Mouse (Mus musculus): ENCODE measurements around the gene Tmem50b. TPM values are rescaled to one million over a fixed set of nuclear protein-coding genes. Genes with fewer than 3 reads are reported as not detected.
"Not testable (repeated sequence)": the region's sequence is repeated elsewhere in the genome, so short reads cannot be mapped to it uniquely, and the experiment has no call there.

The Tmem50b gene
- 57.9 and 58.3 TPM in 2 replicates for total RNA-seq (2021)
- long read RNA-seq, transcript Tmem50b-201 (7 exons, 2,347 nt) = major isoform, 48 of 63 reads
- long read RNA-seq, partial matches to known transcripts = 3 of 63 reads
- long read RNA-seq, other reads (novel, unspliced or antisense) = 12 of 63 reads

DNA sequence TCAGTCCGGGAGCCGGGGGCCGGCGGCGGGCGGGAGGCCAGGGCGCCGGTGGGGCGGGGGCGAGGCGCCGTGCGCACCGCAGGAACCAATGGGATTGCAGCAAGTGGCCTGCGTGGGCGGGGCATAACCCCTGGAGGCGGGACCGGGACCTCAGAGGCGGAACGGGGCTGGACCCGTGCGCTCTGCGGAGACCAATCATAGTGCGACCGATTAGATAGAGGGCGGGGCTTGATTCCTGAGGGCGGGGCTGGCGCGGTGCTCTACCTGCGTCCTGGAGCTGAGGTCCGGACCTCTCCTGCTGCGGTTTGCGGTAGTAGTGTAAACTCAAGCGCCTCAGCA is at the start of gene Tmem50b:
Gene Tmem50b (minus strand): TSS at position 129 of the 339 bp plus-strand sequence.
- DNase-seq = peak; percentile 99

DNA sequence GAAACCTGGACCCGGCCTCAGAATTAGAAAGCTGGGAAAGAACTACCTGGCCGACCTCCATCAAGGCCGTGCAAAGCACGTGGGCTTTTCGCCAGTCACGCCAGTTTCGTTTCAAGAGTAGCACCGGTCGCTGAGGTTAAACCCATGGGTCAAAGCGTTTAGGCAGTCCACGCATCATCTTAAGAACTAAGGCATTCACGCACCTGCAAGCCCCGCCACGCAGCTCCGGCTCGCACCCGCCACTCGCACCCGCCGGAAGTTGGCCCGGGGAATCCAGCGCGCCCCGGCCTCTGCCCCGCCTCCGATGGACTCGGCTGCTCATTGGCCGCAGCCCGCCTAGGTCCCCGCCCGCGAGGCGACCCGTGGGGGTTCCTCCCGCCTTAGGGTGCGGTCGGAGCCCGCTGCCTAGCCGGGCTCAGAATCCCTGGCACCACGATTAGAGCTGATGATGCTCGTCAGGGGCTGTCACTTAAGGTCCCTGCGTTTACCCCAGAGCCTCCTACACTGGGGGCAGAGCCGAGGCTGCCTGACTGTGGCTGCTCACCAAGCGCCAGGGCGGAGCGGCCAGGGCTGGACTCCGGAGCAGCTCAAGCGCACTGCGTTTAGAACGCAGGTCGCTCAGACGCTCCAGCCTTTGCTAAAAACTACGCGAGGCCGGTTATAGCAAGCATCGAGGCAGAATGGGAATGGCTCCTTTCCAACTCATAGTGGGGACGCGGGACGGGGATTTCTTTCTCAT is 49.2 kb upstream of the Tmem50b start, which contains the start of gene Gart:
Gene Gart (minus strand): TSS at position 272 of the 739 bp plus-strand sequence.
- peak; percentile 98 for DNase-seq

DNA sequence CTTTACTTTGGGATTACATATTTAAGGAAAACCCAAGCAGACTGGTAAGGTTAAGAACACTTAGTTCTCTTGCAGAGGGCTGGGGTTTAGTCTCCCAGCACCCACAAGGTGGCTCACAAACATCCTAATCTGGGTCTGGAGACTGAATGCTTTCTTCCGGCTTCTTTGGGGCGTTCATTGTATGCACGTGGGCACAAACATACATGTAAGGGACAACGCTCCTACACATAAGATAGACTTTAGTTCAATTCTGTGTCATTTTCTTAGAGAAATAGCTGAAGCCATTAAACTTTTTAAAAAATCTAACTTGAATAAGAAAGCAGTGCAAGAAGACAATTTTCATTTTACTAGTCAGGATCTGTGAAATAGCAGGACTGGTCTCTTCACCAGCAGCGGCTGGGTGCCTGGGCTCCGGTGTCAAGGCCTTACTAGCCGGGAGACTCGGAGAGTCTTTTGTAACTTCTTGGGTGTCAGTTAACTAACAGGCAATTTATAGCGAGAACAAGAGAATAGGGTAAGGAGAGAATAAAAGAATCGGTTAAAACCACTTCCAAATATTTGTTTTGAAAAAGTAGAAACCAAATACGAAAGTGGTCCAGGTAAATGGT is 48.5 kb upstream of the Tmem50b start:
- DNase-seq = no peak

DNA sequence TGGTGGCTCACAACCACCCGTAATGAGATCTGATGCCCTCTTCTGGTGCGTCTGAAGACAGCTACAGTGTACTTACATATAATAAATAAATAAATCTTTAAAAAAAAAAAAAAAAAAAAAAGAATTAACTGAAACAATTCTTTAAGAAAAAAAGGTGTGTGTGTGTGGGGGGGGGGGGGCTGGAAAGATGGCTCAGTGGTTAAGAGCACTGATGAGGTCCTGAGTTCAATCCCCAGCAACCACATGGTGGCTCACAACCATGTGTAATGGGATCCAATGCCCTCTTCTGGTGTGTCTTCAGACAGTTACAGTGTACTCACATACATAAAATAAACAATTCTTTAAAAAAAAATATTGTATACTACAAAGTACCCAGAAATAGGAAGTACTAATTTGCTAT is 47.8 kb upstream of the Tmem50b start:
- DNase-seq = not testable (repeated sequence)

DNA sequence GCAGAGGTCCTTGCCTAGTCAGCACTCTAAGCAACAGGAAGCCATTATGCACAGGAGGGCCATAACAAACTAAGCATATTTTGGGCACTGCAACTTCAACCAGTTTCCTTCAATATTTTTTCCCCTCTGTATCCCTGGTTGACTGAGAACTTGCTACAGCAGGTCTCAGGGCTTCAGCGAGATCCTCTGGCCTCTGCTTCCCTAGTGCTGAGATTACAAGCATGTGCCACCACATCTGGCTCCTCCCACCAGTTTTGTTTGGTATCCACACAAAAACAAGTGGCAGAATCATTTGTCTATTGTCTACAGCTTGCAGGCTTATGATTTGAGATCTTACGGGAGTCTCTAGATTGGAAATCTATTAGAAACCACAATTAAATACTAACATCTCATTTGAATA is 47.3 kb upstream of the Tmem50b start:
- no peak for DNase-seq

DNA sequence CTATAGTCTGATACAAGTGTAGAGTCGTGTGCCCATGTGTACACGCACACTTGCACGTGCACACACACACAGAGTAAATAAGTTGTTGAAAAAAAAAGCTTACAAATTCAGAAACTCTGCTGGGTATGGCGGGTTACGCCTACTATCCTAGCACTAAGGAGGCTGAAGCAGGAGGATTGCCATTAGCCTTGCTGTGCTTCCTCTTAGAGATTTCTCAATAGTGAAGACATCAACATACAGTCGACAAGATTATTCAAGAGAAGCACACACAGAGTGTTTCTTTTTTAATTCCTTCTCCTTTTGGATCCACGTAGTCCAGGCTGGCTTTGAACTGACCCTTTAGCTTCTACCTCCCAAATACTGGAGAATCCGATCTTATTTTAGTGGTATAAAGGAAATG is 42.6 kb upstream of the Tmem50b start:
- no peak for DNase-seq

DNA sequence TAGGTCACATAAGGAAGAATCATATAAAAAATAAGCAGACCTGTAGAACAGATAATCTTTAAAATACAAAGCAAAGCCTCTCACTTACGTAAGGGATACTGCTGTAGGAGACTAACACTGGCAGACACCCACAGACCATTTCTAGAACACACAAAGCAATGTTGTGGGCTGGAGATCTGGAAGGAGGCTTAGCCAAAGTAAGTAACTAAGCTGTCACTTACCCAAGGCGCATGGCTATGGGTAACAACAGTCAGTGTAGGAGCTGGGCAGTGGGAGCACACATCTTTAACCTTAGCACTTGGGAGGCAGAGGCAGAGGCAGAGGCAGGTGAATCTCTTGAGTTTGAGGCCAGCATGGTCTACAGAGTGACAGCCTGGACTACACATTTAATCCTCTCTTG is 42.0 kb upstream of the Tmem50b start:
- no peak for DNase-seq

DNA sequence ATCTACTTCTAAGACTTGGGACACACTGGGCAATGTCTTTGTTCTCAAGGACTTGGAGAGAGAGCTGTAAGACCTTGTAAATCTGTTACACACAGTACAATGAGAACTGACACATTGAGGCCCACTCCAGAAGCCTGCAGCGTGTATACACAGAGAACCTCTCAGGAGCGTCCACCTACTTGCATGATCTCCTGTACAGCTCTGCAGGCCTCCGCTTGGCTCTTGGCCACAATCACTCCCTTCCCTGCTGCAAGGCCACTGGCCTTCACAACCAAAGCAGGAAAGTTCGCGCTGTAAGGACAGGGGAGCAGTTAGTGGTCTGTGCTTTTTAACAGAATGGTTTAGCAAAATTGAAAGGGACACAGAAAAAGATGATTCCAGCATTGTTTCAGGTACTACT is 41.6 kb upstream of the Tmem50b start:
- peak; percentile 66 for DNase-seq

DNA sequence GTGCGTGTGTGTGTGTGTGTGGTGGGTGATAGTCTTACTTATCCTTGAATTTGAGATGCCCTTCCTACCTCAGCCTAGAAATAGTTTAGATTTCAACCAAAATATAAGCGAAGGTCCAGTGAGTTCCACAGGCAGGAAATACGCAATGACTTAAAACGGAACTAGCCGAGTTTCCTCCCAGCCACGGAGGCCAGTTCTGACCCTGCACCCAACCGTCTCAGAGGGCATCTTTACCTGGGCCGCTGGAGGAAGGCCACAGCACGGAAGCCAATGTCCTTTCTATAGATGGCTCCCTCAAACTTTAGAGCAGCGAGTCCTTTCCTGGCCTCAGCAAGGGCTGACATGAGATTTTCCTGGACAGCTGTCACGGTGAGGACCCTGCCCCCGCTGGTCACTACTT is 36.0 kb upstream of the Tmem50b start:
- DNase-seq = no peak

DNA sequence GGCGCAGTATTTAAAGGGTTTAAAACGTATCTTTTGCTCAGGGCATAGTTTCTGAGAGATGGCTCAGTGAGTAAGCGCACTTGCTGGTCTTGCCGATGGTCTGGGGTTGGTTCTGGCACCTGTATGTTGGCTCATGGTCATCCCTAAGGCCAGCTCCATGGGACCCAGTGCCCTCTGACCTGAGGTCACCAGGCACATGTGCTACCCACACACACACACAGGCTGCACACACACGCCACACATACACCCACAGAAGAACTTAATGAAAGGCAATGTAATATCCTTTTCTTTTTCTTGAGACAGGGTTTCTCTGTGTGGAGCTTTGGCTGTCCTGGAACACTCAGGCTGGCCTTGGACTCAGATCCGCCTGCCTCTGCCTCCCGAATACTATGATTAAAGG is 35.3 kb upstream of the Tmem50b start:
- no peak for DNase-seq

DNA sequence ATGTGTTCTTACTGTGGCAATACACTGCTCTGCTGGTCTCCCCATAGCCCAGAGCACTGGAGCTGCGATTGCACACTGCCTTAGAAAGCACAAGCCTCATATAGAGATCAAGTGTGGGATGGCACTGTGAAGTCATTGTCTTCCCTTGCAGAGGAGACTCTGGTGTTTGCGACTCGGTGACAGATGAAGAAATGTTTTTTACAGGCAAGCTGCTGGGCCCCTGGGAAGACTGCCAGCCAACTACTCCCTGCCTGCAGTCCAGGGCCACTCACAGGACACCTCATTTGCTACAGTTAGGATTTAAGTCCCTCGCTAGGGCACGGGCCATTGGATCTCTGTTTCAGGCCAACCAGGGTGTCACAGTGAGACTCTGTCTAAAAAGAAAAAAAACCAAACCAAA is 34.8 kb upstream of the Tmem50b start:
- peak; percentile 78 for DNase-seq

DNA sequence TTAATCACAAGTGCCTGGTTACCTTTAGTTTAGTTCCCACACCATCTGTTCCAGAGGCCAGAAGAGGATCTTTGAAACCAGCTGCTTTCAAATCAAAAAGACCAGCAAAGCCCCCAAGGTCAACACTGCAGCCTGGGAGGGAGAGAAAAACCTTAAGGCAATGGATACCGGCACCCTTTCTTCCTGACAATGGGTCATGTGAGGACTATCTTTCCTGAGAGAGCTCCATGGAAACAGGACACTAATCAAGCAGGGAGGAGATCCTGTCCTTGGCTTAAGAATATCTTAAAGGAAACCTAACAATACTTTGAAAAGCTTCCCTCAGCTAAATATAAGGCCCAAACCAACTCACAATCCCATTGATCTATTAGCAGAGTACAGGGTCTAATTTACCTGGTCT is 33.0 kb upstream of the Tmem50b start:
- no peak for DNase-seq

DNA sequence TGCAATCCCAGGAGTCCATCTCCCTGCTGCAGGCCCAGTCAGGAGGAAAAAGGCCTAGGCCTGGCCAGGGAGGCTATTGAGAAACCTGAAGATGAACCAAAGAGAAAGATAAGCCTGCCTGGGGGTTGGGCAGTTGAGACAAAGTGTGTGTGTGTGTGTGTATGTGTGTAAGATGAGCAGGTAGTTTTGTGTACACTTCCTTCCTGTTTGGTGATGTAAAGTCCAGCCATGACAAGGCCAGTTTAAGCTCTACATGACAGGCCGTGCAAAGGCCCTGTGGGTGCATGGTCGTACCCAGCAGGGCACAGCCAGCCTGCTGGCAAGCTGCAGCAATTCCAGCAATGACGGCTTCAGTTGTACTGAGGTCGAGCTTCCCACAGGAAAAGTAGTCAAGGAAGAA is 32.1 kb upstream of the Tmem50b start:
- DNase-seq = no peak

DNA sequence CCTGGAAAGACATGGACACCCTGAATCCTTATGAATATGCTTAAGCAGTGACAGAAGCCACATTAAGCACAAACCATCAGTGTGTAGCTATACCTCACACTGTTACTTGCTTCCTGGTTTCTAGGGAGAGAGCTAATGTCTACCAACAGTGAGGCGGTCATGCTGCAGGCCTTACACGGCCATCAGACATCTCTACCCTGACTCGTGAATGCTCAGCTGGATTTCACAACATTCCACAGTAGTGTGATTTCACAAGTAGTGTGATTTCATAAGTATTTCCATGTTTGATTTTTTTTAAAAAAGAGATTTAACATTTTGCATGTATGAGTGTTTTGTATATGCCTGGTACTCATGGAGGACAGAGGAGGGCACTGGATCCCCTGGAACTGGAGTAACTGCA is 31.1 kb upstream of the Tmem50b start:
- no peak for DNase-seq

DNA sequence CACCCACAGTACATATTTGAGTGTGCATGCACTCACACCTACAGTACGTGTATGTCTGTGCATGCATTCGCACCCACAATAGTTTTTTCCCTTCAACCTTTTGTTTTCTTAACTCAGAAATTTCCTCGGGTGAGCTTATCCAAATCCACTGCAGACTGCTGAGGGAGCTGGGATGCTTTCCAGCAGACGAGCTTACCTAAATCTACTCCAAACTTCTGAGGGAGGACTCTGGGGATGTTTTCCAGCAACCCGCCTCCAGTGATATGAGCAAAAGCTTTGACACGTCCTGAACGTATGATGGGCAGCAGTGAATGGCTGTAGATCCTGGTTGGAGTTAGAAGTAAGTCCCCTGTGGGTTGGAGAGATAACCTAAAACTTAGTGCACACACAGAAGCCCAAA is 30.2 kb upstream of the Tmem50b start:
- DNase-seq = no peak

DNA sequence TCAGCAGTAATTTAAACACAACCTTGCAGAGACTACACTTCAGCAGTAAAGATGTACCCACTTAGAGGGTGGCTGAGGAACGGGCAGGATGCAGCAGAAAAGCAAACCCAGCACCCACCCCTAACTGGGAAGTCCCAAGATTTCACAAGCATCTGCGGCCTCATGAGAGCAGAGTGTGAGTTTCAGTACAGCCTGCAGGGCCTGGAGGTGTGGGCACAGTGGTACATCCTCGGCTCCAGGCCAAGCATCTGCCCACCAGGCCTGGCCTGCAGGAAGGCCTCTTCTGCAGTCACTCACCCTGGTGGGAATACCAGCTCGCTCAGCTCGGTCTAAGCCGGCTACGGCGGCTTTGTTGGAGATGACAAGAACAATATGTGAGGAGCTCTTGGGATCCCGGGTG is 25.5 kb upstream of the Tmem50b start:
- DNase-seq = no peak

DNA sequence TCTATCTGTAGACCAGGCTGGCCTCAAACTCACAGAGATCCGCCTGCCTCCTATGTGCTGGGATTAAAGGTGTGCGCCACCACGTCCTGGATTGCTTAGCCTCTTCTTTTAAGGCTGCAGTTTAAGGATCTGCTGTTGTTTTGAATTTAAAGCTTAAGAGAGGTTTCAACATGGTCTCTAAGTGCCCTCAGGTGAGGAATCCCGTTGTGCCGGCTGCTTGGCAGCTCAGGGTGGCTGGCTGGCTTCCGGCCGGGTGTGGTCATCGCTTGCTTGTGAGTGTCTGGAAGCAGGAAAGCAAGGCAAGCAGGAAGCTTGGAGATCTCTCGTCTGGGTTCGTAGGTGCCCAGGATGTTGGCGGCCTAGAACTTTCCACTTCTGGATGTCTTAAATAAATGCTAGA is 23.4 kb upstream of the Tmem50b start:
- no peak for DNase-seq

DNA sequence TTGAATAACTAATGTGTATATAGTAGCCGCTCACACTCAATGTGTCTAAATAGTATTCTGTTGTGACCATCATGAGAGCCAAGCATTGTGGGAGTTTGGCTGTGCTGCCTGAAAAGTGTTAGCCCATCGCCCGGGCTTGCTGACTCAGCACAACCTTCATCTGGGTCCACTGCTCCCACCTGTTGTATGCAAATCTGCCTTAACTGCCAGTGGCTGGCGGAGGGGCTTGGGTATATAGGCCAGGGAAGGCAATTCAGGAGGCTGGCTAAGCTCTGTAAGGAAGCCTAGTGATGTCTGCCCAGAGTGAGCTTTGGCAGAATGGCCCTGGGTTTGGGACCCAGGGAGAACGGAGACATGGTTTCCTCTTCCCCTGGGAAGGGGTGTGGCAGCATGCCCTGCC is 22.6 kb upstream of the Tmem50b start:
- DNase-seq = no peak

DNA sequence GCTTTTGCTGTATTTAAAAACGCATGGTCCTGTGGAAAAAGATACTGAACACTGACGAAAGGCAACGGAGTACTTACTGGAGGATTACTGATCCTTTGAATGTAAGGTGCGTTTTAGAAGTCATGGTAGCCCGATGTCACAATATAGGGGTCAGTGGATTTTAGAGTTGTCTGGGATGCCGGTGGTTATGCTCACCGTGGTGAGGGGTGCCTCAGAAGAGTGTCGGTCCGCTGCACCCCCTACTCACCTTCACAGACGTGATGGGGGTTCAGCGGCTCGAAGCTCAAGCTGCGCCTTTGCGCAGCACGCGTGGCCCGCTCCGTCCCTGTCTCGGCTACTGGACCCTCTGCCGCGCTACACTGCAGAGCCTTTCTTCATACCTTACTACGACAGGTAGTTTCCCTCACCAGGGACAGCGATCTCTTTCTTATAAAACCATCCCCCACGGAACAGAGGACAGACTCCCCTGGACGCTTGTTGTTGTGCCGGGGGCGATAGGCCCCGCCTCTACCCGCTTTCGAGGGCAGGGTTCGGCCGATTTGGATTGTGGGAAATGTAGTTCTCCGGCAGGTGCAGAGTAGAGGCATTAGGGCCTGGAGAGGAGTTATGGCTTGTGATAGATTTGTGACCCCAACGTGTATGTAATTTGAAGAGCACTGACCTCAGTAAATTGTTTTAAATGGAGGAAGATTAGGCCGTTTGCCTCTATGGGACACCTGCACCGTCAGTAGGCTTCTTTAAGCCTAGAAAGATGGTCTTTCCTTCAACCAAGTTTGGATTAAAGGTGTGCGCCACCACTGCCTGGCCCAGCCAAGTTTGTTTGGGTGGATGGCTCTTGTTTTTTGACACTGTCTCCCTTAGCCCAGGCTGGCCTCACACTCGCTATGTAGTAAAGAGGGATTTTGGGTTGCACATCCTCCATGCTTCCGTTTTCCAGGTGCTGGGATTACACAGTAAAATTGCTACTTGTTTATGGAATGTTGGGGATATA is 21.2 kb upstream of the Tmem50b start, which contains the start of gene Dnajc28:
Gene Dnajc28 (minus strand): TSS at position 516 of the 991 bp plus-strand sequence.
- peak; percentile 76 for DNase-seq

DNA sequence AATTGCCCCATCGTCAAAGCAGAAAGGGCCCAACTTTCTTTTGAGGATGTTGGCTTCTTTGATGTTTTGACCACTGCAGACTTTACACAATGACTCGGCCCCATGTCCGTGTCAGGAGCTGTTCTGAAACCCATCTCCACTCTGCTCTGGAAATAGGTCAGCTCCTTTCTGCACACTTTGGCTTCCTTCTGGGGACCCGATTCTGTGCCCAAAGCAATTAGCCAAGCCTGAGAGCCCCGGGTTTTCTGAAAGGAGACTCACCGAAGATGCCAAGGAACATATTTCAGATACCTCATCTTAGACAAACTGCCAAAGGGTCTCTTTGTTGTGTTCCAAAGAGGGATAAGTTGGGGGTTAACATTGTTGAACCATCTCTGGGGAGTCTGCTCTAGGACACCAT is 17.0 kb upstream of the Tmem50b start:
- DNase-seq = no peak

DNA sequence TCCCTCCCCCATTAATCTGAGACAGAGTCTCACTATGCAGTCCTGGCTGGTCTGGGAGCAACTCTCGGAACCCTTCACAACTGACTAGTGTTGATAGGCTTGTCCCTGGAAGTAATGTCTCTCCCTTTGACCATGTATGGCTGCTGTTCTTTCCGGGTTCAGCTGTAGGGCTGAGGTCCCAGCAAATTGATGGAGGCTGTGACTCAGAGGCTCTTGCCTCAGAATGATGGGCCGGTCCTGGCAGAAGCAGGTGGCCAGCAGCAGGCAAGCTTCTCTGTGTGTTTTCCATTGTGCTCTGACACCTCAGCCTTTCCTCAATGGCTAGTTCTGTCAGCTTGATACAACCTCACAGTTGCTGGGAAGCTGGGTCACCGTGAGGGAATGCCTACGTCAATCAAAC is 14.9 kb upstream of the Tmem50b start:
- peak; percentile 30 for DNase-seq

DNA sequence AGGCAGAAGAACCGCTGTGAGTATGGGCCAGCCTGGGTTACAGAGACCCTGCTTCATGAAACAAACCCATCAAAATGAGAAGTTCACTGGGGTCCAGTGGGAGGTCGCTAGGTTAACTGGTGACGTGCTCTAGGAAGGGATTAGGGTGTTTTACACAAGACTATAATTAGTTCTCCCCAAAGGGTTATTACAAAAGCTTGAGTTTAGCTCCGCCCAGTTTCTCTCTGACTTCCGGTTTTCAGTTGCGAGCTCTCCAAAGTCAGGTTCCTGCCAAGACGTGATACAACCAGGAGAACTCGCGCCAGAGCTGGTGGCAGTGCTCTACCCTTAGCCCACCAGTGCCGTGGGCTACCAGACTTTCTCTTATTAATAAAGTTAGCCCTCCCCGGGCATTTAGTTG is 13.6 kb upstream of the Tmem50b start:
- DNase-seq = no peak

Data from adrenal gland, postnatal 25 days (tissue).